Mouse (Mus musculus): Measurements from ENCODE around the gene Sumf1. TPM values are rescaled to one million over a fixed set of nuclear protein-coding genes. Genes with fewer than 3 reads are reported as not detected.

The Sumf1 gene
- polyA plus RNA-seq, 1 experiment from 2014 or later, result 30.0 TPM

GRCm38 (mm10) chr6:108165598-108165997 is 19.8 kb downstream of the Sumf1 start:
- Histone ChIP-seq H3K4me3 (no peak overlapping the region), H3K27me3 (no peaks in the 10 kb centered on the region), H3K4me1 (no peaks in the 10 kb centered on the region), H3K27ac (no peak overlapping the region), H3K9me3 (no peaks in the 10 kb centered on the region), H3K9ac (no peak overlapping the region), H3K4me2 (no peak overlapping the region), H3K36me3 (no peaks in the 10 kb centered on the region)
- WGBS, result 80% methylated on average over 2 of the region's 2 CpGs
- no peak for ATAC-seq (ENCODE audit: borderline replicate concordance, extremely low read depth, low FRiP score, low TSS enrichment)

GRCm38 (mm10) chr6:108164935-108165334 is 20.4 kb downstream of the Sumf1 start:
- WGBS, result 82% methylated on average over 5 of the region's 5 CpGs
- H3K27me3 ChIP-seq, result no peaks in the 10 kb centered on the region
- no peak overlapping the region for H3K4me3 ChIP-seq
- no peak overlapping the region for H3K27ac ChIP-seq
- ATAC-seq (ENCODE audit: borderline replicate concordance, extremely low read depth, low FRiP score, low TSS enrichment), result no peak
- H3K9ac ChIP-seq, result no peak overlapping the region
- H3K9me3 ChIP-seq, result no peaks in the 10 kb centered on the region
- no peaks in the 10 kb centered on the region for H3K4me1 ChIP-seq
- no peaks in the 10 kb centered on the region for H3K36me3 ChIP-seq
- H3K4me2 ChIP-seq, result no peak overlapping the region

DNA sequence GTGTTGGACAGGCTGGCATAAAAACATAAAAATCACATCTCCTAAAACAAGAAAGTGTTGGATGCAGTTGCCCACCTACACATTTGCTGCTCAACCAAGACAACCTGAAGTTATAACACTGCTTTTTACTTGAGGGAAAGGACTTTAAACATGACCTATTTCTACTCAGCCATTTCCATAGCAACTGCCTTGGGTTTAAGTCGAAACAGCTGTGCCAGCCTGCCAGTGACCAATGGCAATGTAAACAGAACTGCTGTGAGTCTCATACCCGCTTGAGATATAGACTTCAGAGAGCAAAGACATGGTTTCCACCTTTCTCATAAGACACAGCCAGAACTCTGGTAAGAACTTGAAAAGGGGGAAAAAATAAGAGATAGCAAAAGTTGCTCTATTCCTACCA is 24.8 kb downstream of the Sumf1 start:
- no peak for ATAC-seq (ENCODE audit: borderline replicate concordance, extremely low read depth, low FRiP score, low TSS enrichment)
- H3K36me3 ChIP-seq, result no peaks in the 10 kb centered on the region
- H3K9me3 ChIP-seq, result no peaks in the 10 kb centered on the region
- no peaks in the 10 kb centered on the region for H3K4me1 ChIP-seq
- no peak overlapping the region for H3K9ac ChIP-seq
- no peak overlapping the region for H3K4me3 ChIP-seq
- 13% methylated on average over 2 of the region's 2 CpGs for WGBS
- no peak overlapping the region for H3K4me2 ChIP-seq
- no peaks in the 10 kb centered on the region for H3K27me3 ChIP-seq
- no peak overlapping the region for H3K27ac ChIP-seq

- no peak overlapping the region for H3K4me2 ChIP-seq
- H3K4me1 ChIP-seq, result no peaks in the 10 kb centered on the region
- no peaks in the 10 kb centered on the region for H3K9me3 ChIP-seq
- H3K36me3 ChIP-seq, result no peaks in the 10 kb centered on the region
- ATAC-seq (ENCODE audit: borderline replicate concordance, extremely low read depth, low FRiP score, low TSS enrichment), result no peak; the same call in 1 of the 2 replicates
- H3K4me3 ChIP-seq, result no peak overlapping the region
- peak overlapping the region; percentile 23; the same call in 1 of the 2 replicates for H3K27ac ChIP-seq
- H3K9ac ChIP-seq, result no peak overlapping the region
- WGBS, result 24% methylated on average over 6 of the region's 6 CpGs
- no peaks in the 10 kb centered on the region for H3K27me3 ChIP-seq
These were observed 28.5 kb downstream of the Sumf1 start for GRCm38 (mm10) chr6:108156881-108157280.

- no peak for ATAC-seq (ENCODE audit: borderline replicate concordance, extremely low read depth, low FRiP score, low TSS enrichment)
- no peaks in the 10 kb centered on the region for H3K36me3 ChIP-seq
- no peaks in the 10 kb centered on the region for H3K4me1 ChIP-seq
- no peaks in the 10 kb centered on the region for H3K9me3 ChIP-seq
- H3K9ac ChIP-seq, result no peak overlapping the region
- H3K4me3 ChIP-seq, result no peak overlapping the region
- H3K27me3 ChIP-seq, result no peaks in the 10 kb centered on the region
- no peak overlapping the region for H3K4me2 ChIP-seq
- no peak overlapping the region for H3K27ac ChIP-seq
- WGBS, result 93% methylated on average over 4 of the region's 4 CpGs
These were observed 31.1 kb downstream of the Sumf1 start for GRCm38 (mm10) chr6:108154243-108154642.

GRCm38 (mm10) chr6:108152661-108153269 is 32.6 kb downstream of the Sumf1 start:
- Histone ChIP-seq H3K4me3 (no peak overlapping the region), H3K36me3 (no peaks in the 10 kb centered on the region), H3K9me3 (no peaks in the 10 kb centered on the region), H3K27me3 (no peaks in the 10 kb centered on the region), H3K4me2 (no peak overlapping the region), H3K27ac (peak overlapping the region; percentile 26; the same call in 1 of the 2 replicates), H3K9ac (no peak overlapping the region), H3K4me1 (no peaks in the 10 kb centered on the region)
- 83% methylated on average over 9 of the region's 9 CpGs for WGBS
- ATAC-seq (ENCODE audit: borderline replicate concordance, extremely low read depth, low FRiP score, low TSS enrichment), result no peak

GRCm38 (mm10) chr6:108152081-108152480 is 33.3 kb downstream of the Sumf1 start:
- no peaks in the 10 kb centered on the region for H3K4me1 ChIP-seq
- WGBS, result 78% methylated on average over 6 of the region's 6 CpGs
- no peak overlapping the region for H3K9ac ChIP-seq
- ATAC-seq (ENCODE audit: borderline replicate concordance, extremely low read depth, low FRiP score, low TSS enrichment), result no peak
- H3K27me3 ChIP-seq, result no peaks in the 10 kb centered on the region
- no peaks in the 10 kb centered on the region for H3K36me3 ChIP-seq
- no peak overlapping the region for H3K27ac ChIP-seq
- H3K9me3 ChIP-seq, result no peaks in the 10 kb centered on the region
- H3K4me2 ChIP-seq, result no peak overlapping the region
- H3K4me3 ChIP-seq, result no peak overlapping the region

GRCm38 (mm10) chr6:108149235-108149634 is 36.1 kb downstream of the Sumf1 start:
- H3K9me3 ChIP-seq, result no peaks in the 10 kb centered on the region
- no peaks in the 10 kb centered on the region for H3K4me1 ChIP-seq
- H3K9ac ChIP-seq, result no peak overlapping the region
- no peaks in the 10 kb centered on the region for H3K27me3 ChIP-seq
- no peak overlapping the region for H3K4me2 ChIP-seq
- H3K36me3 ChIP-seq, result no peaks in the 10 kb centered on the region
- 90% methylated on average over 4 of the region's 4 CpGs for WGBS
- ATAC-seq (ENCODE audit: borderline replicate concordance, extremely low read depth, low FRiP score, low TSS enrichment), result no peak
- H3K27ac ChIP-seq, result no peak overlapping the region
- no peak overlapping the region for H3K4me3 ChIP-seq

GRCm38 (mm10) chr6:108148435-108148834 is 36.9 kb downstream of the Sumf1 start:
- Histone ChIP-seq H3K9ac (no peak overlapping the region), H3K4me3 (no peak overlapping the region), H3K27ac (no peak overlapping the region), H3K27me3 (no peaks in the 10 kb centered on the region), H3K9me3 (no peaks in the 10 kb centered on the region), H3K4me2 (no peak overlapping the region), H3K36me3 (no peaks in the 10 kb centered on the region), H3K4me1 (no peaks in the 10 kb centered on the region)
- ATAC-seq (ENCODE audit: borderline replicate concordance, extremely low read depth, low FRiP score, low TSS enrichment), result no peak
- WGBS, result 49% methylated on average over 3 of the region's 3 CpGs

- WGBS, result 84% methylated on average over 4 of the region's 4 CpGs
These were observed 38.7 kb downstream of the Sumf1 start for GRCm38 (mm10) chr6:108146637-108147036.

GRCm38 (mm10) chr6:108145941-108146588 is 39.3 kb downstream of the Sumf1 start:
- no peak overlapping the region for H3K27ac ChIP-seq

More at GRCm38 (mm10) chr6:108146637-108147036, 38.7 kb downstream of the Sumf1 start:
- Histone ChIP-seq H3K36me3 (no peaks in the 10 kb centered on the region), H3K4me2 (no peak overlapping the region), H3K27me3 (no peaks in the 10 kb centered on the region), H3K9ac (no peak overlapping the region), H3K9me3 (no peaks in the 10 kb centered on the region), H3K4me1 (no peaks in the 10 kb centered on the region), H3K4me3 (no peak overlapping the region), H3K27ac (no peak overlapping the region)
- no peak for ATAC-seq (ENCODE audit: borderline replicate concordance, extremely low read depth, low FRiP score, low TSS enrichment)

GRCm38 (mm10) chr6:108145241-108145640 is 40.1 kb downstream of the Sumf1 start:
- H3K27ac ChIP-seq, result no peak overlapping the region
- no peaks in the 10 kb centered on the region for H3K36me3 ChIP-seq
- no peaks in the 10 kb centered on the region for H3K27me3 ChIP-seq
- H3K9ac ChIP-seq, result no peak overlapping the region
- 58% methylated on average over 3 of the region's 3 CpGs for WGBS
- no peaks in the 10 kb centered on the region for H3K4me1 ChIP-seq
- H3K4me3 ChIP-seq, result no peak overlapping the region
- no peak overlapping the region for H3K4me2 ChIP-seq
- no peak for ATAC-seq (ENCODE audit: borderline replicate concordance, extremely low read depth, low FRiP score, low TSS enrichment)
- H3K9me3 ChIP-seq, result no peaks in the 10 kb centered on the region

More at GRCm38 (mm10) chr6:108145941-108146588, 39.3 kb downstream of the Sumf1 start:
- Histone ChIP-seq H3K4me1 (no peaks in the 10 kb centered on the region), H3K9ac (no peak overlapping the region), H3K4me3 (no peak overlapping the region), H3K27me3 (no peaks in the 10 kb centered on the region), H3K9me3 (no peaks in the 10 kb centered on the region), H3K4me2 (no peak overlapping the region), H3K36me3 (no peaks in the 10 kb centered on the region)
- ATAC-seq (ENCODE audit: borderline replicate concordance, extremely low read depth, low FRiP score, low TSS enrichment), result no peak
- WGBS, result 85% methylated on average over 7 of the region's 7 CpGs
